Mouse (Mus musculus): ENCODE measurements at regions not wholly inside any gene's neighbourhood (a gene's known extent, or its start where the extent isn't known, plus 50 kb on each side); places are given as distances from the start of the nearest gene placed in this dataset.

DNA sequence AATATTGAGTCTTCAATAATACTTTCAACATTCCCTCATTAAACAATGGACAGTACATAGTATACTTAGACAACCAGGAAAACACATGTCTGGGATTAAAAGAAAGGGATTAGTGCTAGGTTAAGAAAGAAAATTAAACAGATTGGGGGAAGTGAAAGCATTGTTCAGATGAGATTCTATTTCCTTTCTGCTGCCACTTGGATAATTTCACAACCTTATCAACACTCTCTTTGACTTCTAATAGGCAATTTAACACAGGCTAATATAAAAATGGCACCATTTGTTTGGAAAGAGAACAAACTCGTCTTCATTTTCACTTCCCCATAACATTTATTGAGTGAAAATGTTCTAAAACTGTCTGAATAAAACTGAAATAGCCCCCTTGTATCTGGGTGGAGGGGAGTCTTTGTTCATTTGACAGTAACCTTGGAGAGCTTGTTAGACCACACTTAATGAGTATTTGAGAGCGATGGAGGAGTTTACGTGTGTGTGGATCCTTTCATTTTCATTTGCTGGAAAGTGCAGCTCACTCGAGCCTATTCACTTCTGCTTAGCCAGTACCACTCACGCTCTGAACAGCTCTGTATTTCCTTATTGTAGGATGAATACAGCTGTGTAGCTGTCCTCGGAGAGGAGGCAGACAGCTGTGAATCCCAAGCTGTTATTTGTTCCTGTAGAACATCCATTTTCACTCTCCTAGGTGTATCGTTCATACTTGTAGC is 366.7 kb downstream of the Kctd12 start:
- no peak for DNase-seq

- no peak for DNase-seq
These were observed 376.4 kb downstream of the Kctd12 start for GRCm38 (mm10) chr14:102606055-102606454.

- DNase-seq, result no peak
These were observed 387.6 kb downstream of the Kctd12 start for GRCm38 (mm10) chr14:102594850-102595249.

DNA sequence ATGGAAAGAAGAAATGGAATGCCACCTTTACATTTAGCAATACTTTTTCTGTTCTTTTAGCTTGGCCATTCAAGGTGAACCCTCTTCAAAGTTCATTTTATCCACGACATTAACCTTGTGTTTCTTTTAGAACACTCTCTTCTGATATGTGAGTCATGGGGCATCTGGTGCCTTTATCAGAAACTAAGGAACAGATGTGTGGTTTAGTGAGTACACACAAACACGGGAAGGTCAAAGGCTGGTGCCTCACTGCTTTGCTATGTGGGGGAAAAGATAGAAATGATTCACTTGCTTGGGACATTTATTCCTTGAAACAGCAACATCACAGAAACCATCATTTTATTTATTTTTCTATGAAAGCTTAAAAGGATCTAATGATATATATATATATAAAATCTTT is 428.7 kb downstream of the Kctd12 start:
- no peak for DNase-seq

GRCm38 (mm10) chr14:102552598-102552997 is 429.8 kb downstream of the Kctd12 start:
- no peak for DNase-seq

DNA sequence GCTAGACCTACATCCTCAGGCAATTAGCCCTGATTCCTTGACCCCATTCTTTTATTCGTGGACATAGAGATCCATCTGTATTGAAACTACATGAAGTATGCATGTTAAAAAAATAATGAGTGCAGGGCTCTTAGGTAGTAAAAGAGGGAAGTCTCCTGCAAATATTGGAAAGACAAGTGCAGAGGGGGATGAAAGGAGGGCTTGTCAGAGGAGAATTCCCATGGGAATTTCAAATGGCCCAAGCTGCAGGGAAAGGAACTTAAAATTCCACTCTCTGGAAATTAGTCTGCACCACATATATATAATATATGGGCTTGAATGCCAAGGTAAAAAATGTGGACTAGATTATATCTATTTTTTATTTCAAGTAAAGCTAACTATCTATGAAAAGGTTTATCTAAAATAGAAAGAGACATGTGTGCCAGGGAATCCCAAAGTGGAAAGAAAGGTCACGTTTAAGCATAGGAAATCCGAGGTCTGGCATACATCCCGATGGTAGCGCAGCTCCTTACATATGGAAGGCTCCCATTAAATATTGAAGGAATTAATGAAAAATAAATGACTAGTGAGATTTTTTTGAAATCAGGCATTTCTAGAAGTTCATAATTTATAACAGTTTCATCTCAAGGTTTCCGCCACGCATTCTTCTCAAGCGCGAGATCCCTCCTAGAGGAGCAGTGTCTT is 457.4 kb downstream of the Kctd12 start:
- no peak for DNase-seq

- no peak for DNase-seq
These were observed 465.7 kb downstream of the Kctd12 start for GRCm38 (mm10) chr14:102516765-102517164.

DNA sequence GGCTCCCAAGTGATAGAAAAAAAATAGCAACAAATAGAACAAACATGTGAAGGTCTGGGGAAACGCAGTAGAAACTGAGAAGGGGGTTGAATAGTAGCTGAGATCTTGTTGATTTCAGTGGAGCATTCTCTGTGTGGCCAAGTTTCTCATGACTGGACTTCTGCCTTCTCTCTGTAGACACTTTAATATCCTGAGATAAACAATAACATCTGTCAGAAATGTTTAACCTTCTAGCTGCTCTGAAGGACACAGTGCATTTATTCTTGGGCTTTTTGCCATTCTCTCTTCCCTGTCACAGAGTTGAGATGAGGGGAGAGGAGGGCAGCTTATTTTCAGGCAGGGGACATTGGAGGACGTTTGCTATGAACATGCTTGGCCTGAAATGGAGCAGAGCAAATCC is 467.9 kb downstream of the Kctd12 start:
- no peak for DNase-seq

DNA sequence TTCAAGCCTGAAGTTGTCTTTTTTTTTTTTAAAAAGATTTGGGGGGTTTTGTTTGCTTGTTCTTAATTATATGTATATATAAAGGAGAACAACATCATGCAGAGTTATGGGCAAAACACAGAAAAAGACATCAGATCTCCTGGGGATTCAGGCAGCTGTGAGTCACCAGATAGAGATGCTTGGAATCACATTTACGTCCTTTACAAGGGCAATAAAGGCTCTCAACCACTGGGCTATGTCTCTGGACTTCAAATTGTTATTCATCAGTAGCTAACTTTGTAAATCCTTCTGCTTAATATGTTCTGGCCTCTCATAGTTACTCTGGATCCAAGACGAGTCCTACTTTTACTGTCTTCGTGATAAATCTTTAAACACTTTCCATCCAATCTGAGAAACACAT is 469.8 kb downstream of the Kctd12 start:
- DNase-seq, result no peak

GRCm38 (mm10) chr14:102511691-102512383 is 470.6 kb downstream of the Kctd12 start:
- no peak for DNase-seq

DNA sequence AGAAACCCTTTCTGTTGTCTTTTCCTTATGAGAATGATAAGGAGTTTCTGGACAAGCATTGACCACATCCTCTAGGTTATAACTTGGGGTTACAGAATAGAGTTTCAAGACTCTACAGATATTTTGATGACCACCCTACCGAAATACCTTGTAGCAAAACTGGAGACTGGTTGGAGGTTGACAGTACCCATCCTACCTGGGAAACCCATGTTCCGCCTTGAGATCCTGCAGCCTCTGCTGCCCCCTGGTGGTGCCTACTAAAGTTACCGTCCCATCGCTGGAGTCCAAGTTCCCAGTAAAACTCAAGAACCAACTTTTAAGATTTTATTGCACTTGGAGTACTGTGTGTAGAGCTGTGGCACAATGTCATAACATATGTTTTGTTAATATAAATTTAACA is 472.1 kb downstream of the Kctd12 start:
- DNase-seq, result peak; percentile 20 to 41

GRCm38 (mm10) chr14:102505696-102506321 is 476.6 kb downstream of the Kctd12 start:
- no peak for DNase-seq

DNA sequence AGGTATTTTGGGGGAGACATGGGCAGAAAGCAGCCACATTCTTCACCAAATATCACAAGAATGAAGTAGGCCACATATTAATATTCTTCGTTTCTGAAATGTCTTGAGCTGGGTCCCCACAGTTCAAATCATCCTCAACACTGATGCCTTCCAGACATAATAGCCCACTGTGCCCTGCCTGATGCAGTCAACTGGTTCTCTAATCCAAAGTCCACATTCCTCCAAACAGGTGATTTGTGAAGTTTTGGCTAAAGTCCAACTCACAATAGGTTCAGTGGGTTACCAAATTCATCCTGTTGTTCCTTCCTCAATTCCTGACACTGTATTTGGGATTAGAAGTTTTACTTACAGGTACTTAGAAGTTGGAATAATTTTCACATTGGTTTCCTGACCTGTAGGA is 485.3 kb downstream of the Kctd12 start:
- no peak for DNase-seq

DNA sequence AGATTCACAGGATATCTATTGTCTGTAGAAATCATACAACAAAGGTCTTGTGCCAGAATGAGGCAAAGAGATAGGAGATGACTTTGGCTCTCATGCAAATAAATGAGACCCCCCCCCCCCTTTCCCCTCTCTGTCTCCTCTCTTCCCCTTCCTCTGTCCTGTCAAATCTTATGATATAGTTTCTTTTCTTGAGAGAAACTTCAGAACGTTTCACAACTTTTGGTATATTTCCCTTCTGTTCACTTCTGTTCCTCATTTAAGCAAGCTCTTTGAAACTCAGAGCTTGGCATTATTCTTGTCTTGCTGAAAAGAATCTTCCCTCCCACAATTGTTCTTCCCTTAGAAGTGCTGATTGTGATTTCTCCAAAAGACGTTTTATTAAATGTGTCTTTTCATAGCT is 490.1 kb downstream of the Kctd12 start:
- no peak for DNase-seq

DNA sequence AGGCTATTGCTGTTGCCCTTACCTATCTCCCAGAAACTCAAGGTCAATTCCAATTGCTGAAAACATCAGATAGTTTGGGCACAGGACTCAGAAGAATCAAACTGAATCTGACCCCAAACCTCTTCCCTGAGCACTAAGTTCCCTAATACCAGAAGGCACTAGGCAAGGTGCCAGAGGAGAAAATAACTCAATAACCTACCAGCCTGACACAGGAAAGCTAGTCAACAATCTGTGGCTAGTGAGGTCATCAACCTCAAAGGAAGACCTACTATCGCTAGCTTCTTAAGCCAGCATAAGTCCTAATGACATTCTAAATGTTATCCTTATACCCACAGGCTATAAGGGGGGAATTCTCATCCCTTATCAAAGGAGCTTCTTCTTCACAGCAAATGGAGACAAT is 491.2 kb downstream of the Kctd12 start:
- no peak for DNase-seq

- no peak for DNase-seq
These were observed 505.3 kb downstream of the Kctd12 start for GRCm38 (mm10) chr14:102477162-102477561.

DNA sequence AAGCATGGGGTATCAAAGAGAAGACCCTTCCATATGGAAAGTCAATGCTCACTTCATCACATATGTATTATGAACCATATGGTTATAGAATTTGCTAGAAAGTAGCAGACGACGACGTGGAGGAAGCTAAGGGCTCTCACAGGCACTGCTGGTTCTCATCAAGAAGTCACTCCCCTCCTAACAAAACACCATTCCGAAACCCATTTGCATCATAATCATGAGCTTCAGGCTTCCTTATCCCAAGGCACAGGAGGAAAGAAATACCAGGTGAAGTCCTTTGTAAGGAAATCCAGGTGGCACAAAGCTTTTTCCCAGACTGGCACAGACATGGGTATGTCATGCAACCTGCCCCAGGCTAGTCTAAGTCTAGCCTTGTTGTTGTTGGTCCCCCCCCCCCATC is 513.1 kb downstream of the Kctd12 start:
- DNase-seq, result no peak

GRCm38 (mm10) chr14:102461001-102461400 is 521.4 kb downstream of the Kctd12 start:
- no peak for DNase-seq

DNA sequence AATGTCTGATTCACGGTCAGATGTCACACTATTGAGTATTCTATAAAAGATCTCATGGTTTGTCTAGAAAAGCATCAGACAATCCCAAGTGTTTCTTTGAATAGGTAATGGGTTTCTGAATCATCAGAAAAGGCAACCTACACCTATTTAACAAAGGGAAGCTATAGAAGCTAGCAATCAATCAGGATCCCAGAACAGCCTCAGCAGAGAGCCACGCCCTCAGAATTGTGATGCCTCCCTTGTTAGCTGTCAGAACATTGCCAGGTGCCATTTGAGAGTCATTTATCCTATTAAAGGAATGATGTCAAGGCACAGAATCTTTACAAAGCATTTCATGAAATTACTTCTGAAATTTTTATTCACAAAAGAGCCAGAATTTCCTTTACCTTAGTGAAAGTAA is 542.7 kb downstream of the Kctd12 start:
- no peak for DNase-seq

GRCm38 (mm10) chr14:102403397-102404115 is 578.9 kb downstream of the Kctd12 start:
- no peak for DNase-seq

GRCm38 (mm10) chr14:102402061-102402689 is 580.3 kb downstream of the Kctd12 start:
- no peak for DNase-seq

GRCm38 (mm10) chr14:102396036-102396734 is 586.3 kb downstream of the Kctd12 start:
- no peak for DNase-seq

Measured in lung, adult 18-20 months (tissue).